Mouse (Mus musculus): ENCODE results near the gene Arl6ip4. TPM values are rescaled to one million over a fixed set of nuclear protein-coding genes. Genes with fewer than 3 reads are reported as not detected.
A peak's percentile ranks its signal among the peaks of the same experiment; 100 is the strongest.

The Arl6ip4 gene
- total and polyA plus RNA-seq, 3 experiments, result 57.8 to 128 TPM; not detected in 1

GRCm38 (mm10) chr5:124100128-124101044, 15.5 kb upstream of the Arl6ip4 start:
- no peaks in the 10 kb centered on the region for H3K9me3 ChIP-seq (replicated peaks; ENCODE audit: insufficient read depth, low read length)
- no peaks in the 10 kb centered on the region for H3K4me1 ChIP-seq (ENCODE audit: control insufficient read depth in 1 of 2, insufficient read depth in 2 of 2, low read length in 2 of 2)
- no peak overlapping the region for H3K27ac ChIP-seq (ENCODE audit: control insufficient read depth, low read depth, low read length)
- no peaks in the 10 kb centered on the region for H3K27me3 ChIP-seq (ENCODE audit: control insufficient read depth in 1 of 2, insufficient read depth in 2 of 2, low read length in 2 of 2)
- no peaks in the 10 kb centered on the region; the same call in 1 of the 2 replicates for H3K79me2 ChIP-seq (ENCODE audit: control insufficient read depth, insufficient read depth, low read length, poor library complexity)
- no peaks in the 10 kb centered on the region; a peak in 1 of 4 replicates for H3K36me3 ChIP-seq (ENCODE audit: control insufficient read depth in 1 of 2, insufficient read depth in 2 of 2, low read length in 2 of 2)
- H3K4me3 ChIP-seq (ENCODE audit: control insufficient read depth in 1 of 2, insufficient read depth in 1 of 2, low read depth in 2 of 2, low read length in 2 of 2), result no peak overlapping the region
- DNase-seq (ENCODE audit: low read depth, low spot score), result peak; percentile 60
- no peak overlapping the region for H3K9ac ChIP-seq (ENCODE audit: control insufficient read depth, low read depth, low read length, poor library complexity, severe bottlenecking)
- TF ChIP-seq ZC3H11A (IDR thresholded peaks at IDR 0.05; ENCODE audit: low read depth, low read length), result no peak
- TF ChIP-seq NRF1 (IDR thresholded peaks at IDR 0.05; ENCODE audit: insufficient read depth, low read depth, low read length, poor library complexity, severe bottlenecking), result no peak
- no peak for TF ChIP-seq RAD21 (IDR thresholded peaks at IDR 0.05; ENCODE audit: low read depth, low read length)
- no peak for TF ChIP-seq ZNF384 (IDR thresholded peaks at IDR 0.05; ENCODE audit: low read depth, low read length)
- no peak for TF ChIP-seq MAX (IDR thresholded peaks at IDR 0.05; ENCODE audit: low read length)
- no peak for TF ChIP-seq MYC (IDR thresholded peaks at IDR 0.05; ENCODE audit: low read depth, low read length)
- TF ChIP-seq ETS1 (IDR thresholded peaks at IDR 0.05; ENCODE audit: low read depth, low read length), result peak; percentile 20; the same call in 1 of the 2 replicates
- no peak for TF ChIP-seq MAFK (IDR thresholded peaks at IDR 0.05; ENCODE audit: borderline replicate concordance, low read depth, low read length)
- no peak for TF ChIP-seq TCF12 (IDR thresholded peaks at IDR 0.05; ENCODE audit: low read depth, low read length)
- no peak for TF ChIP-seq ZKSCAN1 (IDR thresholded peaks at IDR 0.05; ENCODE audit: low read depth, low read length)
- no peak for TF ChIP-seq UBTF (IDR thresholded peaks at IDR 0.05; ENCODE audit: borderline replicate concordance, insufficient read depth, low read depth, low read length)
- TF ChIP-seq SIN3A (IDR thresholded peaks at IDR 0.05; ENCODE audit: low read length), result no peak
- TF ChIP-seq RCOR1 (IDR thresholded peaks at IDR 0.05; ENCODE audit: low read depth, low read length), result no peak
- 0 out of 2 replicates have a peak, but pooled peaks have one; percentile 24 for TF ChIP-seq USF1 (IDR thresholded peaks at IDR 0.05; ENCODE audit: low read depth, low read length)
- 0 out of 2 replicates have a peak, but pooled peaks have one; percentile 21 for TF ChIP-seq MXI1 (IDR thresholded peaks at IDR 0.05; ENCODE audit: low read depth, low read length)
- no peak for TF ChIP-seq MEF2A (IDR thresholded peaks at IDR 0.05; ENCODE audit: extremely low read depth, insufficient replicate concordance, low read depth, low read length, poor library complexity, severe bottlenecking)
- TF ChIP-seq TAL1 (IDR thresholded peaks at IDR 0.05; ENCODE audit: low read length), result no peak
- 0 out of 4 replicates have a peak, but pooled peaks of 1 of the 2 experiments have one; percentile 31 for TF ChIP-seq POLR2A (IDR thresholded peaks at IDR 0.05; ENCODE audit: control insufficient read depth in 1 of 2, insufficient read depth in 1 of 2, low read depth in 1 of 2, low read length in 2 of 2, poor library complexity in 1 of 2)
- TF ChIP-seq CHD1 (IDR thresholded peaks at IDR 0.05; ENCODE audit: low read depth, low read length), result no peak
- TF ChIP-seq MAZ (IDR thresholded peaks at IDR 0.05; ENCODE audit: low read depth, low read length), result 0 out of 2 replicates have a peak, but pooled peaks have one; percentile 43
- TF ChIP-seq USF2 (IDR thresholded peaks at IDR 0.05; ENCODE audit: borderline replicate concordance in 1 of 2, insufficient read depth in 1 of 2, low read depth in 1 of 2, low read length in 2 of 2), result no peak
- TF ChIP-seq HCFC1 (IDR thresholded peaks at IDR 0.05; ENCODE audit: low read depth, low read length), result no peak
- TF ChIP-seq BHLHE40 (IDR thresholded peaks at IDR 0.05; ENCODE audit: borderline replicate concordance, low read depth, low read length), result no peak
- TF ChIP-seq TBP (IDR thresholded peaks at IDR 0.05; ENCODE audit: low read depth, low read length), result no peak
- no peak for TF ChIP-seq ELF1 (IDR thresholded peaks at IDR 0.05; ENCODE audit: low read depth, low read length)
- peak; percentile 48; the same call in 1 of the 2 replicates for TF ChIP-seq E2F4 (IDR thresholded peaks at IDR 0.05; ENCODE audit: borderline replicate concordance, low read depth, low read length)
- TF ChIP-seq CTCF (IDR thresholded peaks at IDR 0.05 in 2 of 3, conservative IDR thresholded peaks at IDR 0.05 in 1 of 3; ENCODE audit: control insufficient read depth in 1 of 3, insufficient read depth in 1 of 3, low read depth in 2 of 3, low read length in 3 of 3, poor library complexity in 1 of 3, severe bottlenecking in 1 of 3), result no peak
- TF ChIP-seq GABPA (IDR thresholded peaks at IDR 0.05; ENCODE audit: low read depth, low read length), result no peak
- TF ChIP-seq CHD2 (IDR thresholded peaks at IDR 0.05; ENCODE audit: low read length), result peak; percentile 7; the same call in 1 of the 2 replicates
- TF ChIP-seq POLR2AphosphoS5 (IDR thresholded peaks at IDR 0.05; ENCODE audit: borderline replicate concordance, low read depth, low read length), result peak; percentile 89
- TF ChIP-seq GATA1 (IDR thresholded peaks at IDR 0.05; ENCODE audit: low read depth, low read length), result no peak
- TF ChIP-seq POLR2AphosphoS2 (IDR thresholded peaks at IDR 0.05; ENCODE audit: low read length), result peak; percentile 95
- TF ChIP-seq MYB (IDR thresholded peaks at IDR 0.05; ENCODE audit: low read depth, low read length), result 0 out of 2 replicates have a peak, but pooled peaks have one; percentile 34
- no peak for TF ChIP-seq NELFE (IDR thresholded peaks at IDR 0.05; ENCODE audit: low read depth, low read length)
- no peak for TF ChIP-seq EP300 (IDR thresholded peaks at IDR 0.05; ENCODE audit: low read depth in 1 of 2, low read length in 2 of 2)

Measured in MEL (cell line).